Mouse (Mus musculus) liver, adult 2 months (tissue): Measurements from ENCODE around the gene Qrich2. TPM values are rescaled to one million over a fixed set of nuclear protein-coding genes. Genes with fewer than 3 reads are reported as not detected.
"Not testable (repeated sequence)": the region's sequence is repeated elsewhere in the genome, so short reads cannot be mapped to it uniquely, and the experiment has no call there.

Experiments
- DNase-seq: peaks from one replicate; pipeline ENCODE4 v3.0.0-alpha.2; 2011; ENCODE audit warnings: low read depth, low spot score; ENCODE audit errors: extremely low read depth
- H3K27ac ChIP-seq: fragments of 200-500 bp; replicated peaks from 2 replicates; pipeline ENCODE4 v1.5.1; 2012; ENCODE audit warnings: low read depth, mild to moderate bottlenecking, control low read depth, inconsistent platforms, low read length; ENCODE audit not compliant: insufficient read depth
- H3K27me3 ChIP-seq: fragments of 200-500 bp; 2 replicates; pipeline ENCODE4 v1.6.1; 2012; ENCODE audit warnings: mild to moderate bottlenecking, moderate library complexity, low read length, inconsistent platforms; ENCODE audit not compliant: control insufficient read depth, insufficient read depth
- H3K36me3 ChIP-seq: fragments of 200-500 bp; 2 replicates; pipeline ENCODE4 v1.6.1; 2012; ENCODE audit warnings: low read length, inconsistent platforms; ENCODE audit not compliant: control insufficient read depth, insufficient read depth
- H3K4me1 ChIP-seq: fragments of 200-500 bp; 2 replicates; pipeline ENCODE4 v1.6.1; 2011; ENCODE audit warnings: low read length; ENCODE audit not compliant: control insufficient read depth, insufficient read depth
- H3K4me3 ChIP-seq: fragments of 200-500 bp; 2 replicates; pipeline ENCODE4 v1.5.1; 2011; ENCODE audit warnings: low read depth, mild to moderate bottlenecking, control low read depth, low read length, moderate library complexity; ENCODE audit not compliant: insufficient read depth
- H3K79me2 ChIP-seq: fragments of 200-500 bp; 2 replicates; pipeline ENCODE4 v1.6.1; 2012; ENCODE audit warnings: inconsistent platforms, mild to moderate bottlenecking, low read length, moderate library complexity; ENCODE audit not compliant: control insufficient read depth, insufficient read depth
- H3K9ac ChIP-seq: fragments of 200-500 bp; 2 replicates; pipeline ENCODE4 v1.6.1; 2012; ENCODE audit warnings: low read depth, mild to moderate bottlenecking, control low read depth, inconsistent platforms, low read length
- CTCF ChIP-seq: fragments of 200-500 bp; IDR thresholded peaks from 2 replicates; pipeline ENCODE4 v1.5.1; 2011; ENCODE audit warnings: low read depth, low read length, control low read depth
- POLR2A ChIP-seq: fragments of 200-500 bp; IDR thresholded peaks from 2 replicates; pipeline ENCODE4 v1.6.1; 2011; ENCODE audit warnings: low read length, control low read depth; ENCODE audit not compliant: insufficient read depth; ENCODE audit errors: extremely low read depth
- WGBS: fragments of 180-500 bp; shearing (Covaris S2); methylation state at CpG from one replicate; pipeline ENCODE4 v1.1.7; 2018; 5-methylcytosine and 5-hydroxymethylcytosine counted together
- polyA plus RNA-seq: library from polyadenylated mRNA; depleted of rRNA; stranded (reverse); fragments of >200 nt; gene quantifications from 2 replicates; pipeline ENCODE4 v1.2.3, GENCODE M21; 2012
- total RNA-seq: library from RNA; depleted of rRNA; stranded (reverse); fragments of >200 nt; gene quantifications from 2 replicates; pipeline ENCODE4 v1.2.3, GENCODE M21; 2014

The Qrich2 gene
- total and polyA plus RNA-seq, 2 experiments = 0.11 TPM; not detected in 1

GRCm38 (mm10) chr11:116426852-116427575 lies 39.0 kb downstream of the Qrich2 start:
- 83% methylated on average over 6 of the region's 6 CpGs for WGBS
- Histone ChIP-seq H3K27ac (no peak overlapping the region), H3K36me3 (no peaks in the 10 kb centered on the region), H3K4me3 (no peak overlapping the region), H3K27me3 (no peaks in the 10 kb centered on the region), H3K4me1 (peaks cover 2% of the 10 kb centered on the region; the same call in 1 of the 2 replicates), H3K79me2 (no peaks in the 10 kb centered on the region), H3K9ac (no peak overlapping the region)
- DNase-seq = no peak
- TF ChIP-seq POLR2A (no peak), CTCF (no peak)

- not testable (repeated sequence) for H3K9ac ChIP-seq, H3K4me1 ChIP-seq, H3K4me3 ChIP-seq, DNase-seq, H3K27ac ChIP-seq, H3K27me3 ChIP-seq, H3K36me3 ChIP-seq, H3K79me2 ChIP-seq
- whole genome bisulfite sequencing = 79% methylated on average over 11 of the region's 11 CpGs
Measured at GRCm38 (mm10) chr11:116426328-116426727, 39.7 kb downstream of the Qrich2 start.

GRCm38 (mm10) chr11:116424621-116425407 lies 41.2 kb downstream of the Qrich2 start:
- Histone ChIP-seq H3K36me3 (no peaks in the 10 kb centered on the region), H3K79me2 (no peaks in the 10 kb centered on the region), H3K27ac (peak overlapping the region; percentile 44), H3K27me3 (no peaks in the 10 kb centered on the region), H3K4me3 (no peak overlapping the region), H3K4me1 (no peaks in the 10 kb centered on the region), H3K9ac (no peak overlapping the region)
- no peak for TF ChIP-seq CTCF
- TF ChIP-seq POLR2A = no peak
- no peak for DNase-seq
- WGBS = 55% methylated on average over 8 of the region's 8 CpGs

- DNase-seq = peak; percentile 35
- Histone ChIP-seq H3K27me3 (no peaks in the 10 kb centered on the region), H3K27ac (peak overlapping the region; percentile 44), H3K79me2 (no peaks in the 10 kb centered on the region), H3K36me3 (no peaks in the 10 kb centered on the region), H3K9ac (no peak overlapping the region), H3K4me1 (no peaks in the 10 kb centered on the region), H3K4me3 (no peak overlapping the region)
- 71% methylated on average over 10 of the region's 10 CpGs for WGBS
- TF ChIP-seq POLR2A (no peak), CTCF (no peak)
Measured at GRCm38 (mm10) chr11:116423782-116424620, 42.0 kb downstream of the Qrich2 start.

- no peak for DNase-seq
- Histone ChIP-seq H3K4me3 (no peak overlapping the region), H3K27ac (peak overlapping the region; percentile 44; the same call in 1 of the 2 replicates), H3K79me2 (no peaks in the 10 kb centered on the region), H3K27me3 (no peaks in the 10 kb centered on the region), H3K9ac (no peak overlapping the region), H3K4me1 (no peaks in the 10 kb centered on the region), H3K36me3 (no peaks in the 10 kb centered on the region)
- 83% methylated on average over 6 of the region's 6 CpGs for WGBS
- TF ChIP-seq CTCF (no peak), POLR2A (no peak)
Measured at GRCm38 (mm10) chr11:116423214-116423613, 42.8 kb downstream of the Qrich2 start.
